Mouse (Mus musculus) heart, adult 2 months (tissue): ENCODE measurements at regions not wholly inside any gene's neighbourhood (a gene's known extent, or its start where the extent isn't known, plus 50 kb on each side); places are given as distances from the start of the nearest gene placed in this dataset.

ENCODE experiments used
- CTCF ChIP-seq: fragments of 200-600 bp; IDR thresholded peaks from 2 replicates; pipeline ENCODE4 v1.8.1; 2022; ENCODE audit warnings: antibody characterized with exemption, mild to moderate bottlenecking, moderate library complexity
- EP300 ChIP-seq: fragments of 200-500 bp; IDR thresholded peaks from 2 replicates; pipeline ENCODE4 v1.6.1; 2011; ENCODE audit warnings: low read depth, low read length, control low read depth; ENCODE audit not compliant: insufficient read depth
- POLR2A ChIP-seq: fragments of 200-500 bp; IDR thresholded peaks from 2 replicates; pipeline ENCODE4 v1.6.1; 2011; ENCODE audit warnings: mild to moderate bottlenecking, low read depth, low read length, control low read depth; ENCODE audit not compliant: insufficient read depth

- TF ChIP-seq CTCF = no peak
- TF ChIP-seq POLR2A = no peak
- no peak for TF ChIP-seq EP300
Measured at GRCm38 (mm10) chr12:106519141-106519540, 509.1 kb downstream of the Vrk1 start.
